Mouse (Mus musculus): Measurements from ENCODE around the gene Eef1akmt3.
"Not testable (repeated sequence)": the region's sequence is repeated elsewhere in the genome, so short reads cannot be mapped to it uniquely, and the experiment has no call there.

The Eef1akmt3 gene

DNA sequence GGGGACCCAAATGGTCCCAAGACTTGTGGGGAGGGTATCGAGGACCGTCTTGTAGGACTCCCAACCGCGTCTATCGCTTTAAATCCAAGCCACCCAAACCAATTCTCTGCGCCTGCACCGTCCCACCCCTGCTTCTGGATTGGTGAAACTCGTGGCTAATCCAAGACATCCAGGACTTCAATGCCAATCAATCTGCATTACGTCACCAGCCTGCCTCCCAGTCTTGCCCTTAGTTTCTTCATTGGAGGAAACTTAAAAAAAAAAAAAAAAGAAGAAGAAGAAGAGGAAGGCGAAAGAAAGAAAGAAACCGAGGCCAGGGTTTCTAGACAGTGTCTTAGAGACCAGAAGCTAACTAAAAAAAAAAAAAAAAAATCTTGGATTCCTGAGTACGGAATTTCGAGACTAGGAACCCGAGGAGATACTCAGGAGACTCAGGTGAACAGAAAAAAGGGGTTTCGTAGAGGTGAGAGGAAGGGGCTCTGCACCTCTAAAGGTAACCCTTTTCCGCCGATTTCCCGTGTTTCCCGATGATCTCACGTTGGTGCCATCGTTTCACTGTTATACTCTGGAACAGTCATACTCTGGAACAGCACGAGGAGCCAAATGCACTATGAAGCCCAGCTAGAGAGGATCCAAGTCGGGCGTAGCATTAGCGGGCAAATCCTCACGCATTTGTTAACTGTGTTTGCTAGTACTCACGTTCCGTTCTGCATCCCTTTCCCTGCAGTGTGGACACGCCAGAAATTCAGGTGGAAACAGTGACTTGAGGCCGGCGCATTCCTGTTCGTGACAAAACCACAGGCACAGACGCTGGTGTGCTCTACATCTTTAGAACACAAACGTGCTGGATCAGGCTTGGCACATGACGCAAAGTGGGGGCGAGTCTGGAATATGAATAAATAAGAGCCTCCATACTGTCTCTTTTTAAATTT is 29.1 kb upstream of the Eef1akmt3 start, which contains the start of gene Tspan31:
TSS of gene Tspan31 (minus strand) at position 75 of the 932 bp plus-strand sequence.
- DNase-seq (ENCODE audit: low read depth, low spot score), result peak; percentile 86

GRCm38 (mm10) chr10:127069281-127070189 is 28.2 kb upstream of the Eef1akmt3 start:
- no peak for DNase-seq (ENCODE audit: low read depth, low spot score)

GRCm38 (mm10) chr10:127068360-127069038 is 27.2 kb upstream of the Eef1akmt3 start:
- DNase-seq (ENCODE audit: low read depth, low spot score), result no peak

GRCm38 (mm10) chr10:127066519-127067018 is 25.3 kb upstream of the Eef1akmt3 start:
- DNase-seq (ENCODE audit: low read depth, low spot score), result no peak

GRCm38 (mm10) chr10:127065981-127066380 is 24.7 kb upstream of the Eef1akmt3 start:
- DNase-seq (ENCODE audit: low read depth, low spot score), result no peak

DNA sequence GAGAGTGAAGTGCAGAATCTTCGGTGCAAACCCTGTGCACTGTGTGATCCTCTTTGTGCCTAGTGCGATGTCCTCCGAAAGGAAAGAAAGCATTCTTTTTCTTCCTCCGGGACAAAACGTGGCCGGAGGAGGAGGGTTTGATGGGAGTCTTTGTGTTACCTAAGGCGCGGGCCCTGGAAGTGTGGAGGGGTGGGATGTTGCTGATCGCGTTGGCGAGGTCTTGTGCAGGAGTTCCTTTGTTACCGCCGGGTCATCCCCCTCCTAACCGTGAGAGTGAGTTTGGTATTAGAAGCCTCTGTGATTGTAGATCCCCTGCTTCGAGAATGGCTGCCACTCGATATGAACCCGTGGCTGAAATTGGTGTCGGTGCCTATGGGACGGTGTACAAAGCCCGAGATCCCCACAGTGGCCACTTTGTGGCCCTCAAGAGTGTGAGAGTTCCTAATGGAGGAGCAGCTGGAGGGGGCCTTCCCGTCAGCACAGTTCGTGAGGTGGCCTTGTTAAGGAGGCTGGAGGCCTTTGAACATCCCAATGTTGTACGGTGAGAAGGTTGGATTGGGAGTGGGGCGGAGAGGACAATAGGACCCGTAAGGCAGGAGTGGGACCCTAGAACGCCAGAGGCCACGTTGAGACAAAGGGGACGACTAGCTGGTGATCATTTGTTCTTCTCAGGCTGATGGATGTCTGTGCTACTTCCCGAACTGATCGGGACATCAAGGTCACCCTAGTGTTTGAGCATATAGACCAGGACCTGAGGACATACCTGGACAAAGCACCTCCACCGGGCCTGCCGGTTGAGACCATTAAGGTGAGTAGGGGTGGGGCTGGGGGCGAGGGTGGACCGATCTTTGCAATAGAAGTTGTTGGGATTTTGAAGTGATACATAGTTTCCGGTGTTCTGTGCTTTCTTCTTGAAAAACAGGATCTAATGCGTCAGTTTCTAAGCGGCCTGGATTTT is 22.9 kb upstream of the Eef1akmt3 start:
- no peak for DNase-seq (ENCODE audit: low read depth, low spot score)

GRCm38 (mm10) chr10:127063239-127063872 is 22.0 kb upstream of the Eef1akmt3 start, which contains the start of gene Cdk4:
Cdk4 (plus strand) TSS chr10:127063534.
- DNase-seq (ENCODE audit: low read depth, low spot score), result peak; percentile 96

DNA sequence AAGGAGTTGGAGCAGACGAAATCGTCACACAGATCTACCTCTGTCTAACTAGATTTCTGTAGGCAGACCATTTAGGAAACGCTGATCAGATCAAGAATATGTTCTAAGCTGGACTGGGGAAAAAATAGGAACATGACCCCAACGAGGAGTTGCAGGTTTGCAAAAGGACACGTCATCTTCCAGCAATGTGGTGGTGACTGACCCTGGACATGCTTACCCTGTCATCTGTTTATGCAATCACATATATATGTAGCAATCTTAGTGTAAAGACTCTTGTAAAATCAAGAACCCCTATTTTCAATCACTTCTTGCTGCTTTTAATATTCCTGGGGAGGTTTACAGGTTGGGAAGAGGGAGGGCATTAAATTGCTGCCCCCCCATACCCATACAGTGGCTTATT is 21.2 kb upstream of the Eef1akmt3 start:
- no peak for DNase-seq (ENCODE audit: low read depth, low spot score)

GRCm38 (mm10) chr10:127062101-127062500 is 20.8 kb upstream of the Eef1akmt3 start:
- DNase-seq (ENCODE audit: low read depth, low spot score), result not testable (repeated sequence)

- DNase-seq (ENCODE audit: low read depth, low spot score), result no peak
Measured at GRCm38 (mm10) chr10:127061513-127061912, 20.2 kb upstream of the Eef1akmt3 start.

- DNase-seq (ENCODE audit: low read depth, low spot score), result no peak
Measured at GRCm38 (mm10) chr10:127061085-127061484, 19.8 kb upstream of the Eef1akmt3 start.

GRCm38 (mm10) chr10:127059968-127060916 is 18.9 kb upstream of the Eef1akmt3 start, which contains the start of gene March9:
March9 (minus strand) TSS chr10:127060184.
- peak; percentile 57 for DNase-seq (ENCODE audit: low read depth, low spot score)

DNA sequence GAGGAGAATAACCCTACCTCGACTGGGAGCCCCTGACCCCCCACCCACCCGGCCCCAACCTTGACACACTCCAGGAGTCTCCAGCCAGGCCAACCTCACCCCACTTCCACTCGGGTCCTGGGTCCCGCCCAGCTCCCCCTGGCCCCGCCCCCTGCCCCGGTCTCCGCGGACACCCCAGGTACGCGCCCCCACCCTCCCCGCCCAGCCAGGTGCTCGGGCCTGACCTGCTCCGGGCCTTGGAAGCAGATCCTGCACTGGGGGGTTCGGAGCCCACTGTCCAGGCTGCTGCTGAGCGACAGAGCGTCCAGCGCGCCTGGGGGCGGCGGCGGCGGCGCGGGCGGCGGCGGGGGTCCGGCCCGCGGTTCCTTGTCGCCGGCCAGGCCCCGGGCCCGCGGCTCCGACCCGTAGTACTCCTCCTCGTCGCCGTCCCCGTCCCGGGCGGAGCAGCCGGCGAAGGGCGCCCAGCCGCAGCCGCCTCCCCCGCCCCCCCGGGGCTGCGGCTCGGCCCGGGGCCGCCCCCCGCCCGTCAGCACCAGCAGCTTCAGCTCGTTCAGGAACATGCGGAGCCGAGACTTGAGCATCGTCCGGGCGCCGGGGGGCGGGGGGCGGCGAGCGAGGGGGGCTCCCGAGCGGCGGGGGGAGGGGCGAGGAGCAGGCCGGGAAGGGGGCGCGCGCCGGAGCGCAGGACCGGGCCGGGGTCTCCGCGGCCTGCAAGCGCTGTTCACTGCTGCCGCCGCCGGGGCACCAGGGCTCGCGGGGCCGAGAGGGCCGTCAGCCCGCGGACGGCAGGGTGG is 18.1 kb upstream of the Eef1akmt3 start:
- no peak for DNase-seq (ENCODE audit: low read depth, low spot score)

DNA sequence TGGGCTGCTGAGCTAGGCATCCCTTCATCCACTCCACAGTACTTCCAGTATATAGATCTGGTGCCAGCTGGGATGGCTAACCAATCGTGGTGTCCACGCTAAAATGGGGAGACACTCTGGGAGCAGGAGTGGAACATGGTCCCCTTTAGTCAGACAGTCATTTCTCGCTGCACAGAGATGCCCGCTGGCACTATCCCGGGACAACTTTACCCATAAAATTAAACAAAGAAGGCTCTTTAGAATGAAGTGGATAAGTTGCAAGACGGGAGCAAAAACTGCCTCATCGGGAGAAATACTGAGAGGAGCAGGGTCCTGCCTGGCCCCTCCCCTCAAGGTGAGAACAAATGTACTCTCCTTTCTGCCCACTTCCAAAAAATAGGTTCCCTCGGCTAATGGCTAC is 17.4 kb upstream of the Eef1akmt3 start:
- DNase-seq (ENCODE audit: low read depth, low spot score), result no peak

DNA sequence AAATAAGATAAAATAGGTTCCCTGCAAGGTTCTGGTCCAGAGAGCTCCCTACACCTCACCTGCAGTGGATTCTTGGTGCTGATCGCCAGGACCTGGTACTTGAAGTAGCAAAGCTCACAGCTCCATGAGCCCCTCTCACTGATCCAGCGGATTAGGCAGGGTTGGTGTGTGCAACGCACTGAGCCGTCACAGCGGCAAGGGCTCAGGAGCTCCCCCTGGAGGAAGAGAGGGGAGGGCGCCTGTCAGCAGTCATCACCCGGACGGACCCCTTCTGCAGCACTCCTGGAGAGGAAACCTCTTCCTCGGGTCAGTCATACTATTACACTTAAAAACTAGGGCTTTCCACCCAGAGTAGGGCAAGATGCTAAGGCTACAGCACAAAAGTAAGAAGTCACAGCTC is 16.8 kb upstream of the Eef1akmt3 start:
- peak; percentile 87 for DNase-seq (ENCODE audit: low read depth, low spot score)

DNA sequence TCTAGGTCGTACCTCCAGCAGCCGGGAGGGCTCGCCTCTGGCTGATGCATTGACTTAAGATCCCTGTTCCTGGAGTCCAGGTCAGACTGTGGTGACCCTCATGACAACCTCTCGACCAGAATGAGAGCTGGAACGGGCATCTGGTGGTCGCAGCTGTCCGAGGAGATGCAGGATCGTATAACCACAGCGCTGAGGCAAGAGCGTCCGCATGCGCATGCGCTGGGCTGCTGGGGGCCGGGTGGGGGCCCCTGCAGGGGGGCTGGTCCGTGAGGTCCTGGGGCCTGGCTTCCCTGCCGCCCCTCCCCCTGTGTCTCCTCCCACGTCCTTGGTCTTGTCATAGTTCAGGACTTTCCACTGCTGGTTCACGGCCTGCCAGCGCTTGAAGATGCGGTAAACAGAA is 15.2 kb upstream of the Eef1akmt3 start:
- no peak for DNase-seq (ENCODE audit: low read depth, low spot score)

GRCm38 (mm10) chr10:127055406-127055805 is 14.1 kb upstream of the Eef1akmt3 start:
- no peak for DNase-seq (ENCODE audit: low read depth, low spot score)

DNA sequence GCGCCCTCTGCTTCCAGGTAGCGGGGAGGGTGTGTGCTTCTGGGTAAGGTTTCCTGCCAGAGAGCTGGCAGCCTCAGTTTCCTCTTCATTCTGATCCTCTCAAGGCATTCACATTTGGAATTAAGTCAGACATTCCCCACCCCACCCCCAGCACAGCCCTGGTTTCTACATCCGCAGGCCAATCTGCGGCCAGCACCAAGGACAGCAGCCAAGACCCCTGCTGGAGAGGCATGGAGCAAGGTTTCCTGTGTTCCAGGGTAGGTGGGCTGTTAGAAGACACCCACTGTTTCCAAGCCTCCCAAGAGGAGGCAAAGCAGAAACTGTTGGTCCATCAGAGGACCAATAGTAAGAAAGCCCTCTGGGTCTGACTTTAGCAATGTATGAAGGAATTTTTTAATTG is 13.3 kb upstream of the Eef1akmt3 start:
- DNase-seq (ENCODE audit: low read depth, low spot score), result no peak
